ENCODE assay signal across 8 mouse cellular contexts in genomic region chr9:110476124-110477091, GRCm38 (mm10). TPM values are rescaled to one million over a fixed set of nuclear protein-coding genes. Genes with fewer than 3 reads are reported as not detected.
DNase-seq lines count a peak whose midpoint lies in the region; ATAC-seq and TF ChIP-seq lines count a peak whose summit lies in the region.

Gene Klhl18, minus strand, starts transcription at chr9:110476694.
Gene Kif9, plus strand, starts transcription at chr9:110476958.

- TF ChIP-seq POLR2A in lung, adult 2 months (IDR thresholded peaks at IDR 0.05; ENCODE audit: borderline replicate concordance, extremely low read depth, low read depth, low read length): peak; percentile 93

- no peak for TF ChIP-seq CTCF in lung, adult 2 months (IDR thresholded peaks at IDR 0.05; ENCODE audit: insufficient read depth, low read length)

- ATAC-seq in forebrain, embryonic 15.5 days (replicated peaks): peak; percentile 99
- ATAC-seq in neutrophil, adult 5-6 weeks (ENCODE audit: extremely low read depth, insufficient number of reproducible peaks, low FRiP score, poor library complexity, severe bottlenecking): peak; percentile 88

- intact Hi-C loops in heart, postnatal 25 days (cut with DNase I): loop anchor here (2.0 to 5.0 kb wide), 2 partner anchors 56 to 64 kb away; partner anchors contain the start of gene Setd2

- WGBS in forebrain, embryonic 15.5 days: under 1% methylated on average over 53 of the region's 53 CpGs
- under 1% methylated on average over 53 of the region's 53 CpGs for WGBS in lung, adult 2 months

- peak within 1 kb of the TSS; percentile 73 to 84 for H3K4me3 ChIP-seq in ES-E14 (ENCODE audit: insufficient read depth in 1 of 2, low read depth in 1 of 2, low read length in 2 of 2, poor library complexity in 1 of 2, severe bottlenecking in 1 of 2)
- peak within 1 kb of the TSS; percentile 60 for H3K4me3 ChIP-seq in forebrain, embryonic 15.5 days
- H3K4me3 ChIP-seq in lung, adult 2 months (replicated peaks; ENCODE audit: extremely low read depth, low read depth, low read length): peak within 1 kb of the TSS; percentile 100

- no peaks in the 10 kb centered on the region for H3K9me3 ChIP-seq in ES-E14 (ENCODE audit: control insufficient read depth, insufficient read depth, low read depth, low read length)
- H3K9me3 ChIP-seq in forebrain, embryonic 15.5 days: no peaks in the 10 kb centered on the region

- H3K27me3 ChIP-seq in forebrain, embryonic 15.5 days: peaks cover 4% of the 10 kb centered on the region; the same call in 1 of the 2 replicates

- H3K36me3 ChIP-seq in ES-E14 (ENCODE audit: control insufficient read depth, insufficient read depth, low read length, poor library complexity, severe bottlenecking): no peaks in the 10 kb centered on the region
- H3K36me3 ChIP-seq in forebrain, embryonic 15.5 days: no peaks in the 10 kb centered on the region

- peak within 1 kb of the TSS; percentile 73 for H3K9ac ChIP-seq in ES-E14 (ENCODE audit: insufficient read depth, low read depth, low read length, poor library complexity, severe bottlenecking)
- peak within 1 kb of the TSS; percentile 64 for H3K9ac ChIP-seq in forebrain, embryonic 15.5 days (replicated peaks)

- DNase-seq in ES-E14 (ENCODE audit: low read depth, low spot score): peak; percentile 92
- DNase-seq in cerebellum, adult 11-12 months: peak; percentile 96
- peak; percentile 94 for DNase-seq in heart, postnatal 25 days (ENCODE audit: low spot score)
- peak; percentile 97 to 99 for DNase-seq in layer of hippocampus, adult 18-20 months (ENCODE audit: low spot score in 2 of 2)
- DNase-seq in lung, adult 2 months: peak; percentile 99
- peak; percentile 84 to 87 for DNase-seq in thymus, adult 18-20 months

- in situ Hi-C loops in ES-E14 (cut with MboI; ENCODE audit: low sequenced_read_pairs in 2 of 2, unreplicated experiment in 2 of 2): no loop called here

- 0 out of 4 replicates have a peak, but pooled peaks cover 0 to 2% of the 10 kb centered on the region in 2 experiments for H3K4me1 ChIP-seq in ES-E14 (ENCODE audit: control insufficient read depth in 2 of 2, insufficient read depth in 2 of 2, low read length in 2 of 2, poor library complexity in 1 of 2)
- H3K4me1 ChIP-seq in forebrain, embryonic 15.5 days: peaks cover 22% of the 10 kb centered on the region
- peaks cover 5% of the 10 kb centered on the region; the same call in 1 of the 2 replicates for H3K4me1 ChIP-seq in lung, adult 2 months (ENCODE audit: control insufficient read depth, insufficient read depth, low read length)

- peak within 1 kb of the TSS; percentile 72 for H3K4me2 ChIP-seq in forebrain, embryonic 15.5 days (replicated peaks)

- H3K27ac ChIP-seq in ES-E14 (ENCODE audit: insufficient read depth, low read depth, low read length, poor library complexity, severe bottlenecking): no peak within 1 kb of the TSS
- H3K27ac ChIP-seq in forebrain, embryonic 15.5 days (replicated peaks): peak within 1 kb of the TSS; percentile 86

TF ChIP-seq in ES-E14, 5 proteins besides CTCF, POLR2A, EP300 and RAD21:
- TF ChIP-seq ZC3H11A (IDR thresholded peaks at IDR 0.05; ENCODE audit: borderline replicate concordance, low read depth, low read length) (no peak), MAFK (IDR thresholded peaks at IDR 0.05; ENCODE audit: insufficient read depth, low read depth, low read length) (no peak), HCFC1 (IDR thresholded peaks at IDR 0.05; ENCODE audit: borderline replicate concordance, insufficient read depth, low read length) (peak; percentile 67; the same call in 1 of the 2 replicates), CHD2 (IDR thresholded peaks at IDR 0.05; ENCODE audit: low read depth, low read length) (no peak), ZNF384 (IDR thresholded peaks at IDR 0.05; ENCODE audit: low read depth, low read length) (no peak)

RNA-seq across cellular contexts. Expression of gene Klhl18, which starts in this region (rescaled TPM):
- 4.4 and 4.7 TPM in 2 replicates for total RNA-seq in ES-E14 (2012; rRNA removed)
- 14.0 and 14.2 TPM in 2 replicates for polyA plus RNA-seq in forebrain, embryonic 15.5 days (2015; fragmentation: Nextera tagmentation; extraction: Ambion mirVana)
- 10 to 100 TPM; 11.1 to 15.0 TPM for total RNA-seq in heart, postnatal 25 days (2021)
- total RNA-seq in layer of hippocampus, adult 18-20 months (2021): 10 to 100 TPM; 23.0 to 23.5 TPM
- 19.2 and 21.1 TPM in 2 replicates for polyA plus RNA-seq in lung, adult 2 months (2012; rRNA removed)
- 41.9 and 42.6 TPM in 2 replicates for total RNA-seq in neutrophil, adult 5-6 weeks (2017)

RNA-seq across cellular contexts. Expression of gene Kif9, which starts in this region (rescaled TPM):
- 0.63 and 0.71 TPM in 2 replicates for total RNA-seq in ES-E14 (2012; rRNA removed)
- 2.7 and 4.1 TPM in 2 replicates for polyA plus RNA-seq in forebrain, embryonic 15.5 days (2015; fragmentation: Nextera tagmentation; extraction: Ambion mirVana)
- total RNA-seq in heart, postnatal 25 days (2021): under 1 TPM; 0.13 to 0.25 TPM
- total RNA-seq in layer of hippocampus, adult 18-20 months (2021): 1 to 10 TPM; 3.8 TPM
- 2.9 and 5.8 TPM in 2 replicates for polyA plus RNA-seq in lung, adult 2 months (2012; rRNA removed)
- 5.1 and 5.4 TPM in 2 replicates for total RNA-seq in neutrophil, adult 5-6 weeks (2017)
